Mouse (Mus musculus): ENCODE measurements around the gene Mlx.

DNA sequence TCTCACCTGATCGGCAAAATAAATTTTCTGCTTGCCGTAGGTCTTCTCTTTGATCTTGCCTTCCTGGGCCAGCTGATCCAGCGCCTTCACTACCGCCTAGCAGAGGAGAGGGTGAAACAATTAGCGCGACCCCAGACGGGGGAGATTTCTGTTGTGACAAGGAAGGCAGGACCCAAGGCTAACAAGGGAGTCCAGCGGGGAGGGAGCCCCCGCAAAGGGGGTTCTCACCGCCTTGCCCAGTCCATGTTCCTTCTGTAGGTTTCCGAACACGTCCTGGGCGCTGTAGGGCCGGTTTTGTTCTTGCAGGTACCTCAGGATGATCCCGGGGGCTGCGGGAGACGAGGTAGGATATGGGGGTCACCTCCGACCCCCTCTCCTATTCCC, 7.8 kb downstream of the Mlx start:
- TF ChIP-seq CTCF (IDR thresholded peaks at IDR 0.05; ENCODE audit: low read depth, low read length) (no peak), TAL1 (conservative IDR thresholded peaks at IDR 0.05; ENCODE audit: low read depth, low read length) (no peak), POLR2AphosphoS5 (IDR thresholded peaks at IDR 0.05; ENCODE audit: insufficient replicate concordance, low read depth, low read length) (no peak)
